Mouse (Mus musculus) midbrain, embryonic 16.5 days (tissue): Measurements from ENCODE around the gene Larp6. TPM values are rescaled to one million over a fixed set of nuclear protein-coding genes. Genes with fewer than 3 reads are reported as not detected.

Experiments used
- ATAC-seq: fragments of 200-750 bp; cut with Nextera tagmentation; 2 replicates; pipeline ENCODE4 v1.8.0; 2017; ENCODE audit warnings: moderate TSS enrichment
- H3K27ac ChIP-seq: fragments of 300-500 bp; sonication (generic); 2 replicates; pipeline ENCODE4 v1.5.1; 2014; ENCODE audit warnings: mild to moderate bottlenecking, low read length, mixed read lengths
- H3K27me3 ChIP-seq: fragments of 300-500 bp; sonication (generic); 2 replicates; pipeline ENCODE4 v1.6.1; 2014; ENCODE audit warnings: low read depth, low read length, mixed read lengths; ENCODE audit not compliant: control insufficient read depth, insufficient read depth
- H3K36me3 ChIP-seq: fragments of 300-500 bp; sonication (generic); 2 replicates; pipeline ENCODE4 v1.6.1; 2014; ENCODE audit warnings: mild to moderate bottlenecking, low read length, moderate library complexity, mixed read lengths; ENCODE audit not compliant: control insufficient read depth, insufficient read depth
- H3K4me1 ChIP-seq: fragments of 300-500 bp; sonication (generic); 2 replicates; pipeline ENCODE4 v1.6.1; 2014; ENCODE audit warnings: mild to moderate bottlenecking, low read length, mixed read lengths; ENCODE audit not compliant: control insufficient read depth, insufficient read depth
- H3K4me2 ChIP-seq: fragments of 300-500 bp; sonication (generic); 2 replicates; pipeline ENCODE4 v1.6.1; 2014; ENCODE audit warnings: mild to moderate bottlenecking, low read length, mixed read lengths
- H3K4me3 ChIP-seq: fragments of 300-500 bp; sonication (generic); 2 replicates; pipeline ENCODE4 v1.5.1; 2014; ENCODE audit warnings: low read depth, mild to moderate bottlenecking, low read length, moderate library complexity, mixed read lengths
- H3K9ac ChIP-seq: fragments of 300-500 bp; sonication (generic); 2 replicates; pipeline ENCODE4 v1.6.1; 2014; ENCODE audit warnings: low read depth, low read length, mixed read lengths
- H3K9me3 ChIP-seq: fragments of 300-500 bp; sonication (generic); replicated peaks from 2 replicates; pipeline ENCODE4 v1.6.1; 2014; ENCODE audit warnings: mild to moderate bottlenecking, low read length, mixed read lengths; ENCODE audit not compliant: control insufficient read depth, poor library complexity, severe bottlenecking
- WGBS: fragments of 180-500 bp; shearing (Covaris S2); extraction: QIAGEN DNeasy Blood & Tissue Kit; methylation state at CpG from one replicate; pipeline ENCODE4 v1.1.7; 2014; 5-methylcytosine and 5-hydroxymethylcytosine counted together
- polyA plus RNA-seq: library from polyadenylated mRNA; unstranded; fragments of >200 nt; fragmentation: Nextera tagmentation; extraction: Ambion mirVana; gene quantifications from 2 replicates; pipeline ENCODE4 v1.2.1, GENCODE M21; 2015

Larp6 gene
- polyA plus RNA-seq, 1 experiment from 2014 or later, result 22.9 TPM

DNA sequence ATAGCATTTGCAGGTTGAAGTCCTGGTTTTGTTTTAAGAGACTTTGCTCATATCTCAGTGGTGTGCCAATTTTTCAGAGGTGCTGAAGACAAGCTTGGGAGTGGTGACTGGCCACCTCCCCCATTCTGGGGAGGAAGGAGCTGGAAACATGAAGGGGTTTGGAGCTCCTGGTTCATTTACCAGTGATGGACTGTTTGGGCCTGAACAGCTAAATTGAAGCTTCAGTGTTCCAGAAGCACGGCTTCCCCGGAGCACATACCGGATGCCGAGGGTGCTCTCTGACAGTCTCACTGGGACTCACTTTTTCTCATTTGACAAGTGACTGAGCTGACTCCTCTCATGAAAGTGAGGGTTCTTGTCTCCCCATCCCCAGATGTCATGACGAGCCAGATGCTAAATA, 4.2 kb upstream of the Larp6 start:
- Histone ChIP-seq H3K4me1 (peaks cover 10% of the 10 kb centered on the region), H3K36me3 (no peaks in the 10 kb centered on the region), H3K9ac (no peak overlapping the region), H3K27me3 (no peaks in the 10 kb centered on the region), H3K4me3 (no peak overlapping the region), H3K9me3 (no peaks in the 10 kb centered on the region), H3K4me2 (no peak overlapping the region), H3K27ac (no peak overlapping the region)
- ATAC-seq, result no peak
- 93% methylated on average over 5 of the region's 5 CpGs for WGBS

DNA sequence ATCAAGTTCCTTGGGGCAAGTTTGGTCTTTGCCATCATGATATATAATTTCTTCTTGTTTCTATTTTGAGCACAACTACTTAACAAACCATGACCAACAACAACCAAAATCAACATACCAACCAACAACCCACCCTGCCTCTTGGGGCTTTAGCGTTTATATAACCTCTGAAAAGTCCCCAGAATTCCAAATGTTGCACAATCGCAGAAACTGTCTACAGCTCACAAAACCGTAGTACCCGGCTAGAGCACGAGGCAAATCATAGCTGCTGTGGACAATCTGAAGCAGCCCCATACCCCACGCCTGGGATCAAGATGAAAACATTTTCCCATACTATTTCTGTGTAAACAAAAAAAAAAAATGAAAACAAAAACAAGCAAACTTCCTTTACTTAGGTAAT, 3.1 kb upstream of the Larp6 start:
- no peak for ATAC-seq
- Histone ChIP-seq H3K36me3 (no peaks in the 10 kb centered on the region), H3K4me1 (peaks cover 19% of the 10 kb centered on the region), H3K4me2 (no peak overlapping the region), H3K9ac (no peak overlapping the region), H3K27ac (no peak overlapping the region), H3K9me3 (no peaks in the 10 kb centered on the region), H3K4me3 (no peak overlapping the region), H3K27me3 (no peaks in the 10 kb centered on the region)
- 89% methylated on average over 6 of the region's 6 CpGs for WGBS

DNA sequence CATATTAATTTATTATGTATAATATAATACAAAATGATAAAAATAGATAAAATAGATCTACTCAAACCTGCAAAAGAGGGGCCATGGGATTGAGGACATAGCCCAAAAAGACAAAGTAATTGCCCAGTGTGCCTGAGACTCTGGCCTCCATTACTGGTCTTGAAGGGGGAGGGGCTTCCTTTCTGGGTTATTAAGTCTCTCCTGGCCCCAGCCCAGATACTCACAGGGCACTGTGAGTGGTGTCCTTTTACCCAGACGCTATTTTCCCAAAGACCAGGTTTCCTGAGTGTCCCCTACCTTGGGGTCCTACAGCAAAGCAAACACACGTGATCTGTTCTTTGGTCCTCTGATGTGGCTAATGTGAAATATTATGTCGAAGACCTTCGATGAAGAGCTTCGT, 778 bp upstream of the Larp6 start:
- Histone ChIP-seq H3K36me3 (no peaks in the 10 kb centered on the region), H3K27me3 (no peaks in the 10 kb centered on the region), H3K9me3 (no peaks in the 10 kb centered on the region), H3K4me2 (peak overlapping the region; percentile 89), H3K27ac (0 out of 2 replicates have a peak overlapping the region, but pooled peaks have one; percentile 74), H3K9ac (peak overlapping the region; percentile 16; the same call in 1 of the 2 replicates), H3K4me3 (no peak overlapping the region), H3K4me1 (peaks cover 25% of the 10 kb centered on the region)
- ATAC-seq, result no peak
- 82% methylated on average over 5 of the region's 5 CpGs for WGBS

DNA sequence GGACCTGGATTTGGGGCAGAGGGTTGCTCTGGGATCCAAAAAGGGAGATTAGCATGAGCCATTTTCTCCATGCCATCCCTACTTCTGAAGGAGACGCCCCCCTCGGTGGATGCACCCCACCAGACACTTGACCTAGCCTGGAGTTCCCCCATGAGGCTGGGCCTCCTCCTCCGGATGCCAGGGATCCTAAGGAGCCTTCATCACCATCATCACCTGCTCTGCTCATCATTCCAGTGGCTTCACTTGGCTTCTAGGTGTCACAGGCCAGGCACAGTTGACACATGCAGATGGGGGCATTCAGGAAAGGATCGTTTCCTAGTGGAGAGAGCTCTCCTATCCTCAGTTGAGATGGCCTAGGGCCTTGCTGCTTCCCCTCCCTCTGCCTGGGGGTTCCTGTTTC, 827 bp downstream of the Larp6 start:
- no peaks in the 10 kb centered on the region for H3K9me3 ChIP-seq
- peaks cover 25% of the 10 kb centered on the region for H3K4me1 ChIP-seq
- H3K36me3 ChIP-seq, result no peaks in the 10 kb centered on the region
- WGBS, result 35% methylated on average over 4 of the region's 4 CpGs
- ATAC-seq, result 0 out of 2 replicates have a peak, but pooled peaks have one; percentile 15
- peak overlapping the region; percentile 96 for H3K9ac ChIP-seq
- peak overlapping the region; percentile 74 for H3K27ac ChIP-seq
- H3K4me3 ChIP-seq, result peak overlapping the region; percentile 72
- H3K27me3 ChIP-seq, result no peaks in the 10 kb centered on the region
- H3K4me2 ChIP-seq, result peak overlapping the region; percentile 89

DNA sequence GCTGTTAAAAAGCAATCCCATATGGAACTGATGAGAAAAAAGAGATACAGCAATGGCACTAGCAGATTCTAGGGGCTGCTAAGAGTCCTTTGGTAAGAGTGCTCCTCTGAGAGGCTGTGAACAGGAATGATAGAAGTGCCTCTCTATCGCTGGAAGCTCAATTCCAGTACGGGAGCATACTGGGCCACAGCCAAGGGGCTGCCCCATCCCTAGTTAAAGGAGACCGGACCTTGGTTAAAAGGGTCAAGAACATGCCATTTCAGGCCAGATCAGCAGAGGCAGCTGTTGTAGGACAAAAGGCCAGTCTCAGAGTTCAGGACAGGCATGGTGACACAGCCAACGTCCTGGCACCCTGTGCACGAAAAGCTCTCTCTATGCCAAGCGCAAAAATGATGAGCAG, 1.4 kb downstream of the Larp6 start:
- Histone ChIP-seq H3K36me3 (no peaks in the 10 kb centered on the region), H3K4me3 (peak overlapping the region; percentile 72), H3K4me2 (peak overlapping the region; percentile 89), H3K9me3 (no peaks in the 10 kb centered on the region), H3K27ac (peak overlapping the region; percentile 74), H3K27me3 (no peaks in the 10 kb centered on the region), H3K9ac (peak overlapping the region; percentile 96), H3K4me1 (peaks cover 25% of the 10 kb centered on the region)
- ATAC-seq, result no peak
- WGBS, result 72% methylated on average over 6 of the region's 6 CpGs

DNA sequence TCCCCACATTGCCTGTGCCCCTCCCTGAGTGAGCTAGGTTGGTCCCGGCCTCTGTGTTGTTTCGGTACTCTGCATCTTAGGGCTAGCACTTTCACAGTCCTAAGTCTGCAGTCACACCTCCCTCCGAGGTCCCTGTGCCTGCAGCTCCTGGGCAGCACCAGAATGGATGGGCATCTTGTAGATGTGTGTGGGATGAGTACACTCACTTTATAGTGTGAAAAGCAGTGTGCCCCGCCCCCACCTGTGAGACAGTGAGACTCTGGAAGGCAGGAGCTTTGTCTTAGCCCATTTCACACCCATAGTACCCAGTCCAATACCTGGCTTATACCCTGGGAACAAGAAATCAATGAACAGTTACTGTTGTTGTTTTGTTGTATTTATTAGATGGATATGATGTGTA, 2.5 kb downstream of the Larp6 start:
- 92% methylated on average over 4 of the region's 4 CpGs for WGBS
- no peak overlapping the region; the same call in 1 of the 2 replicates for H3K4me2 ChIP-seq

DNA sequence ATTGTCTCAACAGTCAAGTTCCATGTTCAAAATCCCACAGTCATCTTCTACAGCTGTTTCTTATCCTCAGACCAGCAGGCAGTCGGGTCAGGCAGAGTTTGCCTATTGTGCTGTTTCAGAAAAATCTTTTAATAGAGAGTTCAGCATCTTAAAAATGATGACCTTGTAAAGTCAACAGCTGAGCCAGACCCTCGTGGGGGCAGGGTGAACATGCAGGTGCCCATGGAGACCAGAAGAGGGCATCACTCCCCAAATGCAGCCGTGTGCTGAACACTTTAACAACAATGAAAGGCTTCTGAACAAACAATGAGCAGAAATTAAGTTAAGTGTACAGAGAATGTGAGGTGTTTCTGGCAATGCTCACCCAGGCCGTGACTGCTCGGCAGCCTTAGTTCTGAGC, 3.0 kb downstream of the Larp6 start:
- no peak for ATAC-seq
- no peaks in the 10 kb centered on the region for H3K9me3 ChIP-seq
- no peaks in the 10 kb centered on the region for H3K36me3 ChIP-seq
- no peak overlapping the region for H3K9ac ChIP-seq
- peaks cover 25% of the 10 kb centered on the region for H3K4me1 ChIP-seq
- no peak overlapping the region for H3K4me2 ChIP-seq
- no peak overlapping the region for H3K4me3 ChIP-seq
- H3K27me3 ChIP-seq, result no peaks in the 10 kb centered on the region; the same call in 1 of the 2 replicates
- WGBS, result 54% methylated on average over 5 of the region's 5 CpGs
- no peak overlapping the region for H3K27ac ChIP-seq

More for the DNA sequence above, 2.5 kb downstream of the Larp6 start:
- no peak for ATAC-seq
- H3K36me3 ChIP-seq, result no peaks in the 10 kb centered on the region
- H3K4me1 ChIP-seq, result peaks cover 25% of the 10 kb centered on the region
- no peaks in the 10 kb centered on the region; the same call in 1 of the 2 replicates for H3K27me3 ChIP-seq
- no peak overlapping the region for H3K27ac ChIP-seq
- H3K4me3 ChIP-seq, result no peak overlapping the region
- H3K9ac ChIP-seq, result no peak overlapping the region
- no peaks in the 10 kb centered on the region for H3K9me3 ChIP-seq

DNA sequence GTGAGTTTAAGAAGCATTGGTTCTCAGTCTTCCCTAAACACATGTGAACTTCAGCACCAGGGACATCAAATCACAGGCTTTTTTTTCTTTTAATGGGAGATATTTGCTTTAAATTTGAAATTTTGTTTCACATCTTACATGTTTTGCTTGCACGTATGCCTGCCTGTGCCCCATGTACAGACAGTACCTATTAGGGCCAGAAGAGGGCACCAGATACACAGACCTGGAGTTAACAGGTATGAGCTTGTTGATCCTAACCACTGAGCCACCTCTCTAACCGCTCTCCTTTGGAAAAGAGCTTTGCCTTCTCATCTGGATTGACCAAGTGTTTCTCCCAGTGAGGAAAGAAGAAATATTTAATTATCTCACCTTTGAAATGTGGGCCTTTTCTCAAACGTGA, 5.5 kb downstream of the Larp6 start:
- Histone ChIP-seq H3K4me3 (no peak overlapping the region), H3K4me1 (peaks cover 18% of the 10 kb centered on the region), H3K27ac (no peak overlapping the region), H3K4me2 (no peak overlapping the region), H3K36me3 (no peaks in the 10 kb centered on the region), H3K9me3 (no peaks in the 10 kb centered on the region), H3K27me3 (no peaks in the 10 kb centered on the region; the same call in 1 of the 2 replicates), H3K9ac (no peak overlapping the region)
- ATAC-seq, result no peak
- 62% methylated on average over 3 of the region's 3 CpGs for WGBS

DNA sequence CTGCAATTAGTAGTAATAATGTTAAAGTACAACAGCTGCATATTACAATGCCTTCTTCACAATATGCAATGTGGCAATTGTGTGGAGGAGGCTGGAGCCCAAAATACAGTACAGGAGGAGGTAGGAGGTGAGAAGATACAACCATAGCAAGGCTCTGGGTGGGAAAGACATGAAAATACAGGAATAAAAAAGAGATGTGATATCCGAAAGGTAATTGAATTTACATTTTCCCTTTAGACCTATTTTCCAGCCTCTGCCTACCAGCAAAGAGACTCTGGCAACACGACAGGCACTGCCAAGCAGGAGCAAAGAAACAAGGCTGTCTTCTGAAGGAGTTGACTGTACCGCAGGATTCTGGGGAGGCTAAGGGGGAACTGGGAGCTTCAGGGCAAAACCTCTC, 6.9 kb downstream of the Larp6 start:
- ATAC-seq, result no peak
- H3K36me3 ChIP-seq, result peaks cover 8% of the 10 kb centered on the region
- 85% methylated on average over 3 of the region's 3 CpGs for WGBS
- peaks cover 6% of the 10 kb centered on the region for H3K4me1 ChIP-seq
- H3K27ac ChIP-seq, result no peak overlapping the region
- no peaks in the 10 kb centered on the region; the same call in 1 of the 2 replicates for H3K27me3 ChIP-seq
- no peaks in the 10 kb centered on the region for H3K9me3 ChIP-seq
- no peak overlapping the region for H3K9ac ChIP-seq
- no peak overlapping the region for H3K4me2 ChIP-seq
- H3K4me3 ChIP-seq, result no peak overlapping the region
